Mouse (Mus musculus): ENCODE measurements around the gene Igf1r. TPM values are rescaled to one million over a fixed set of nuclear protein-coding genes. Genes with fewer than 3 reads are reported as not detected.

Igf1r gene
- polyA plus RNA-seq, 1 experiment from 2014 or later = 8.5 TPM

DNA sequence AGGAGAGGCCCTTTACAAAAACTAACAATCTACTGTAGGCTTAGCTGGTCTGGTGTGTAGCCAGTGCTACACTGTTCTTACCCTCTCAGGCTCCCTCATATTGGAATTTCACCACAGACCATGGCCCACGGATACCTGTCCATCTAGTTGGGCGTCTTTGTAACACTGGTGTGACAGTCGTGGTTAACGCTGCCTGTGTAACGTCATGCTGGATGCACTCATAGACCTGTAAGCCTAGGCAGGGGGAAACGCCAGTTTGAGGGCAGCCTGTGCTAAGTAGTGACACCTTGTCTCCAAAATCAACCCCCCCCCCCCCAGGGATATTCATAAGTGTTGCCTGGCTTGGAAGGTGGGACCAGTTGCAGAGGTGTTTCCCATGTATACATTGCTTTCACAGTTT is 4.7 kb downstream of the Igf1r start:
- DNase-seq (ENCODE audit: low spot score) = no peak

DNA sequence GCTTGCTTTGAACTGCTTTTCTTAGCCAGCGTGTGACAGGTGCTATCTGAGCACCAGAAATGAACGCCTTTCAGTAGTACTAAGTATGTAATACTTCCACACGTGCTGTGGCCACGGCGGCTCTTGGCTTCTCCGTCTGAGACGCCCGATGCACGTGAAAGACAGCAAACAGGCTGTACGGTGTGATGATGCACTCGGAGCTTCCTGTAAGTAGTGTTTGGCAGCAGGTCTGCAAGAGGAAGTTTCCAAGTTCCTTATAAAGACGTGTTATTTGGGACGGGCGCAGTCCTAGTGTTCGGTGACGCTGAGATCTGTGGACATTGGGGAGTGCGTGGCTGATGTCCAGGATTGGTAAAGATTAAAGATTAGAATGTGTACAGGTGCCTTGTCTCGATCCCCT is 5.4 kb downstream of the Igf1r start:
- DNase-seq (ENCODE audit: low spot score) = peak; percentile 60

DNA sequence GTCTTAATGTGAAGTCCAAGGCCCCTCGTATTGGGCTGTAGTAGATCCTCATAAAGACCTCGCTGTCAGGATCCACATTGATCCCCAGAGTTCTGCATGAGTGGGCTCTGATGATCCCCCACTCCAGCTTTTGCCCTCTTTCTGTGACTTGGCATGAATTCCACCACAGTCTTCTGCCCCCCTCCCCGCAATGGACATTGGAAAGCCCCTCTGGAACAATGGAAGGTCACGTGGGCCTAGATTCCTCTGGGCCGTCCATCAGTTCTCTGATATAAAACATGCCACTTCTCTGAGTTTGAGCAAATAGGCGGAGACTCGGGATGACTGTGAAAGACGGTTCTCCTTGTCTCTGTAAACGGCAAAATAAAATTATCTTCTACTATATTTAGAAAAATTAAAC is 8.1 kb downstream of the Igf1r start:
- DNase-seq (ENCODE audit: low spot score) = no peak

DNA sequence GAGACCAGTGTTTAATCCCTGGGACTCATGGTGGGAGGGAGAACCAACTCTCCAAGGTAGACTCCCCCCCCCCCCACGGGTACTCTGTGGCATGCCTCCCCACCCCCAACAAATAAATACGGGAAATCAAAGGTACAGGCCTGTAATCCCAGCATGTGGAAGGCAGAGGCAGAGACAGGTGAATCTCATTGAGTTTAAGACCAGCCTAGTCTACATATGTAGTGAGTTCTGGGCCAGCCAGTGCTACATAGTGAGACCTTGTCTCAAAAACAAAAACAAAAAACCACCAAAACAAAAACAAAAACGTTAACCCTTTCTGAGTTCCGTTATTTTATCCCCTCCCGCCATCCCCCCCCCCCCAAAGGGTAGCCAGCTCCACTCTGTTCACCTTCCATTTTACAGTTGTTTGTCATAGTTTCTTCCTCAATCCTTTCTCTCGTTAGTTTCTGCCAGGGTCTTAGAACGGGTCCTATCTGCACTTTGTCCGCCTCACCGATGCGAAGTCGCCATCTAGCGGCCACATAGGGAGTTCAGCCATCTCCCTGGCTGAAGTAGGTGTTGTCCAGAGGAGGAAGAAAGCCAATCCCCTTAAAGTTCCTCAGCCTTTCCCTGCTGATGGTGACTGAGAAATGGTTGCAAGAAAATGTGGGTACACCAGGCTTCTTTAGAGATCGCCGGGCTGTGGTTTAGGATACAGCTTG is 9.1 kb downstream of the Igf1r start:
- DNase-seq (ENCODE audit: low spot score) = peak; percentile 76

DNA sequence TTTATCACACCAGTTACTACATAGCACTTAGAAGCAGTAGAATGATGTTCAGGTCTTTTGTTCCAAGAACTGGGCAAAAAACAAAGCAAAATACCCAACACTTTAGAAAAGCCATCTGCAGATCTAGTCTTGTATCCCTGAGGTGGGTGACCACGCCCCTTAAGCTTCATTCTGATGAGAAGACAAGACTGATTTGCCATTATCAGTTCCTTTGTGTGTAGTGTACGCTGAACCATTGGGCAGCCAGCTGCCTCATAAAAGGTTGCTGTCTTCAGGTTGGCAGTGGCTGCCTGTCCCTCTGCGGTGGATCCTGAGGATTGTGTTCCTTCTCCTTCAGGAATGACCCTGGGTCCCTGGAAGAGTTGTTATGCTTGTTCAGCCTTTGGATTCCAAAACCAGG is 11.1 kb downstream of the Igf1r start:
- DNase-seq (ENCODE audit: low spot score) = no peak

DNA sequence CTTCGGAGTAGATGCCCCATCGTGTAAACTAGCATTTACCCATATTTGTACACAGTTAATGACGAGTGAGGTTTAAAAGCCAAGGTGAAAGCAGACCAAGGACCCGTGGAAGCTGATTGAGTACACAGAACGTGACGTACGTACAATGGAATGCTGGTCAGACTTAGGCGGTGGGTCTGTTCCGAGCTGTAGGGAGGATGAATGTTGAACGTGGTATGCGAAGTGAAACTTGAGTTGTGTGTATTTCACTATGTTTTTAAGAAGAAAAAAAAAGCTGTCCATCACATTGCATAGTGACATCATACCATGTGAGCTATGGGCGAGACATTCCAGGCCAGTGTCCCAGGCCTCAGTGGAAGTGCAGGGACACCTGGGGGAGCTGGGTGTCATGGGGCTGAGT is 15.8 kb downstream of the Igf1r start:
- no peak for DNase-seq (ENCODE audit: low spot score)

DNA sequence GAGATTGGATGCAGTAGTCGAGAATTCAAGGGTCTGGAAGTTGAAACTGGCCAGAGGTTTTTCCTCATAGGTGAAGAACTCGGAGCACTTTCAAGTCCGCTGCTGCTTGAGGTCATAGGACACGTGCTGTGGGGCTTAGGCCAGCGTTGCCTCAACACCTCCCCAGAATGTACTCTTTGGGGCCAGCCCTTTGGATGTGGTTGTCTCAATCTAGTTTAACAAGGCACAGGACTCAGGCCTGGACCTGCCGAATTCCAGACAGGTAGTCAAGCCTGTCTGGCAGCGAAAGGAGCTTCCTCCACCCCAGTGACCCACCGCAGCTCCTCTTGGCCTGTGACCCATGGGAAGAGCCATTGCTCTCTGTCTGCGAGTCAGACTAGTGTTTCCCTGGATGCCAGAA is 16.4 kb downstream of the Igf1r start:
- DNase-seq (ENCODE audit: low spot score) = no peak

DNA sequence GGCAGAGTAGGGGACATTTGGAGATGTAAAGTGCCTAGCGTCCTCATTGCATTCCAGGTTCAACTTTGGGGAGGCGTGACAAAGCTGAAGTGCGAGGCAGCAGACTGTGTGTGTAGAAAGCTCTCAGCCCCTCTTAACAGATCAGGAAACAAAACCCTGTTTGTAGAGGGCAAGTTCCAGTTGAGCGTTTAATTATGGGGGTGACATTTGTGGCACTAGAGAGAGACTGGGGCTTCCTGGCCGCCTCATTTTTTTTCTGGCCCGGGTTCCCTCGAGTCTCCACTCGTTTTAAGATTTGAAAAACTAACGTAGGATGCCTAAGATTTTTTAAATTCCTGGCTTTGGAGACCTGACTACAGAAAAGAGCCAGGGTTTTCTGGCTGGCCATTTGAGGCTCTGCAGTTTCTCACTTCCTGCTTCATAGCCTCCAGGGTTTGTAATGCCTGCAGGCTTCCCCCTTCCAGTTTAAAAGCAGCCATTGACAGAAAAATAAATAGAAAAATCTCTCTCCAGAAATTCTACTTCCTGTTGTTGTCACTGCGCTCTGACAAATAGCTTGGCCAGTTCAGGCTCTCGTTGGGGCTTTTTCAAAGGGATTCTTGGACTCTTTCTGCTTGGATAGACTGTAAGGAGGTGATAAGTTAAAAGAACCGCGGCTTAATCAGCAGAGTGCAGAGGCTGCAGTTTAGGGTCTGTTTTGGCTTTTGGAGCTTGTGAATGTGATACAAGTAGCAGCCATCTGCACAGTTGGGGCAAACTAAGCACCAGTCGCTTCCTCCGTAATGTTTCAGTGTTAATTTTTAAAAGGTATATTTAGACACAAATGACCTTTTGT is 20.8 kb downstream of the Igf1r start:
- no peak for DNase-seq (ENCODE audit: low spot score)

DNA sequence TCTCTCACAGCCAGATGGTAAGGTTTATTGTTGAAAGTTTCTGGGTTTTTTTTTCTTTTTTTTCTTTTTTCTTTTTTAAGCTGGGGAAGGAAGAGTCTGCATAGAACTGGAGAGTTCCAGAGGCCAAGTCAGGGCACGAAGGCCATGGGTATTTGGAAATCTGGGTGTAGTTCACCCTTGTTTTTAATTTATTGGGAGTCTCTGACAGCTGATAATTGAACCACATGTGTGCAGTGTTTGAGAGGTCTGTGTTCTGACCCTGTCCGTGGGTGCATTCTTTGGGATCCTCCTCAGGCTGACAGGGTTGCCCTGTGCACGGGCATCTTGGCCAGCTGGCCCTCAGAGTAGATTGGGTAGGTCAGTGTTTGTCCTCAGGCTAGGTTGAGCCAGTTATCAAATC is 29.3 kb downstream of the Igf1r start:
- no peak for DNase-seq (ENCODE audit: low spot score)

DNA sequence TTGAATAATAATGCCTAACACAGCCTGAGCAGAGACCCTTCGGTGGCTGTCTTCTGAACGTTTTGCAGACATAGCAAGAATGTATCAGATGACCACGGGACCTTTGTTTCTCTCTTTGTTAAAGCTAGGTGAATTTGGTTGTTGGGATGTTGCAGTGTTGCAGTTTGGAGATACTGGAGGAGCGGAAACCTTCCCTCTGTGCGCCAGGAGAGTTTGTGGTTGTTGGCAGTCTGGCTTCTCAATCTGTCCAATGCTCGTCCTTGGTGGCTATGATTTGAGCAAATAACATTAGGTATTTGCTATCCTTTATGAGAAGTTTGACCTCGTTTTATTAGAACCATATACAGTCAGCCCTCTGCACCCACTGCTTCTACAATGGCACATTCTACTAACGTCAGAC is 30.2 kb downstream of the Igf1r start:
- DNase-seq (ENCODE audit: low spot score) = no peak

DNA sequence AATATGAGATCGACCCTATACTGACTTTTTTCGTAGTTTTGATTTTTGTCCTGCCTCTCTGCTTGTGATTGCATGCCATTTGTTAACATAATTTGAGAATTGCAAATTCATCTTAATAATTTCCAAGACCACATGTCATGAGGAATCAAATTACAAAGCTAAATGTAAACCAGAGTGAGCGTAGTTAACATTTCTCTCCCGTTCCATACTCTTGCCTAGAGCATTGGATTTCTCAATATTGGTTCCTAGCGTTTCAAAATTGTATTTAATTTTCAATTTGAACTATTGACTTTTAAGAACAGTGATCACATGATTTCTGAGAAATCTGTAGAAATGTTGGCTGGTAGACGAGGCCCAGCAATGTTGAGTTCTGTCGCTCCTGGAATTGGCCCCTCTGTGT is 30.8 kb downstream of the Igf1r start:
- DNase-seq (ENCODE audit: low spot score) = no peak

DNA sequence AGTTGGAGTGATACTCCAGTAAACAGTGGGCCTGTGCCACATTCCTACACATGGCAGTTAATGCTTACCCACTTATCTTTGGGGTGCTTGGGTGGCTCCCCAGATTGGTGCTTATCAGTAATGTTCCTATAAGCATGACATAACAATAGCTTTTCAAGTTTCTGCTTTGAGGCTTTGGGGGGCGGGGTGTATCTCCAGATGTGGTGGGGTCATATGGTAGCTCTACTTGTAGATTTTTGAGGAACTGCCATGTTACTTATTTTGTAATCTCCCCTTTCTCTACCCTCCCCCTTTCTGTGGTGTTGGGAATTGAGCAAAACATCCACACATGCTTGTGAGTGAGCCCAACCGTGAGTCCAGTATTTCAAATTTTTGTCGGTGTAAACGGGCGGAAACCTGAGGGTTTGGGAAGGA is 32.4 kb downstream of the Igf1r start:
- no peak for DNase-seq (ENCODE audit: low spot score)

DNA sequence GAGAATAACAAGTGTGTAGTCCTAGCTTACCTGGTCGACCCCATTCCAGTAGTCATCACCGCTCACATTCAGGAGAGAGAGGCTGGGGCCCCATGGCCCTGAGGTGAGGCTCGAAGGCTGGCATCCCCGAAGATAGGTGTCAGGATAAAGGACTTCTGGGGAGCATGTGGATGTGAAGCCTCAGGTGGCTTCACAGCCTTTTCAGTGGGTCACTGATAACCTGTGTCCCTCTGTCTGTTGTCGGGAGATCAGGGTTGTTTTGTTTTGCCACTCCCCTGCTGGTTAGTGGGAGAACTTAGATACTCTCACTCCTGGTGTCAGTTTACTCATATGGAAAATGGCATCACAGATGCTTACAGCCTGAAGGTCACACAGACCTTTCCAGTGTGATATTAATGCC is 32.9 kb downstream of the Igf1r start:
- no peak for DNase-seq (ENCODE audit: low spot score)

DNA sequence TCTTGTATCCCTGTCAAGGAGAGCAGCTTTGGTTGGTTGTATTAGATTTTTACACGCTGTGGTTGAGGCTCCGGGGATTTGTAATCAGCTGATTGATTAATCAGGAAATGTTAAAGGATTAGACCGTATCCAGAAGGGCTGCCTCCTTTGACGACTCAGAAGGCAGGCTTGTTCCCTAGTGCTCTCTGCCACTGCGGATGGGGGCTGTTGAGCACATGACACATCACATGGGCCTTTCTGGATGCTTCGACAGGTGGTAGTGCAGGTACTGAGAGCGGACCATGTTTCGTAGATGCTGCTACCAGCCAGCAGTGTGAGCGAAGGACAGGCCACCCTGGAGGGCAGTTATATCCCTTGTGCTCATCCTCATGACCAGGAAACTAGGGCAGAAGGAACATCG is 33.6 kb downstream of the Igf1r start:
- DNase-seq (ENCODE audit: low spot score) = no peak

DNA sequence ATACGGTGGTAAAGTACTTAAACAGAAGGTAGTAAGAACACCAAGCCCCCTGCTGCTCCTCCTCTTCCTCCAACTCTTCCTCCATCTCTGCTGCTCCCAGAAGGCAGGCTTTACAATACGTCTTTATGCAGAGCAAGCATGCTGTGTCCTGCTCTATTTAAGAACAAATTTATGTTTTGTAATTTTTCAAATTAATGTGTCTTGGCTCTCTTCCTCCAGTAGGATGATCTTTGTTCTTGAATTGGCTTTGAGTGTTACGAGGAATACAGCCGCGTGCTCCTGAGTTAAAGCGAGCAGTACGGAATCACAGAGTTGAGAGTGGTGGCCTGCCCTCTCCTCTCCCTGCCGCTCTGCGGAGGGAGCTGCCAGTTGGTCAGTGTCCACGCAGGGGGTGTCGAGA is 34.2 kb downstream of the Igf1r start:
- DNase-seq (ENCODE audit: low spot score) = no peak

DNA sequence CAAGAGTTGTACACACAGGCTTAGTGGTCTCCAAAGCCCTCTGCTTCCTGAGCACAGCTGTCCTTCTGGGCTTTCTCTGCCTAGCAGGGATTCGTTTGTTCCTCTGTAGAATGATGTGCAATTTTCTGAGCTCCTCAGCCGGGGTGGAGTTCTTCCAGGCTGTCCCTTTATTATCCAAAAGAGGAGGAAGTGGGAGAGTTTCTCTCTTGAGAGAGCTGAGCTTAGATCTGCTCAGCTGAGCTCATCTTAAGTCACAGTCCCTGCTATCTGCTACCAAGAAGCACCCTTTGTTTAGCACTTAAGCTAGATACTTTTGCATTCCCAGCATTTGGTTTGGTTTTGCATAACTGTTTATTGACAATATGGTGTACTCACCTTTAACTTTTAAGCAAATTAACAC is 36.7 kb downstream of the Igf1r start:
- no peak for DNase-seq (ENCODE audit: low spot score)

DNA sequence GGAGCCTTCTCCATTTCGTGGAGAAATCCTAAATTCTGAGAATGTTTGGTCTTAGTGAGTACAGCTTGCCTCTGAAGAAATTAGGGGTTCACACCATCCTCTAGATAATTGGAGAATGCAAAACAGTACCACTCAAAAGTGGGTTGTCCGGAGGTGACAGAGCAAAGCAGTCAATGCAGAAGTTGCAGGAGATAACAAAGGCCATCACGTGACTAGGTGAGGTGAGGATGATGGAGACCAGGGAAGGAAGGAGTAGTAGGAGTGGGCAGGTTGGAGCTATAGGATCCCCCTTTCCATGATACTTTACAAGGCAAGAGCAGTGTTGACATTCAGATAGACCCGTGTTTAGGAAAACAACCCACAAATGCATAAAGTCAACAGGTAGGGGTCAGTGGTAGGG is 41.0 kb downstream of the Igf1r start:
- DNase-seq (ENCODE audit: low spot score) = no peak

DNA sequence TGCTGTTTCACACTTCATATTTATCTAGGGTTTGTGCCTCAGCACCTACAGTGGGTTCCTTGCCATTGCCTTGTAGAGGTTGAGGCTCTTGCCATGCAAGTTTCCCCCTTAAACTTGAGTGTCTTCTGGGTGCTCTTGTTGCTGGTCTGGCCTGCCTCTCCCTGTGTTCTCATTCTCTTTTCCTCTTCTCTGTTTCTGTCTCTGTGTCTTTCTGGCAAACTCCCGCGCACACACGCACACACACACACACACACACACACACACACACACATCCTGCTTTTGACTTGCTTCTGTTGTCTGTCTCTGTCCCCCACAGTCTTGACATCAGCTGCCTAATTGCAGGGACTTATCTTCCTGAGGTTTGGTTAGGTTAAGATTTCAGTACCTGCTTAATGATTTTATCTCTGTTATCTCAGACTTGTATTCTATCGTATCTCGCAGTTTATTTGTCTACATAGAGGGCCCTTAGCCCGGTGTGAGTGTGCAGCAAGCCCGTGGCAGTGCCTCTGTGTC is 41.8 kb downstream of the Igf1r start:
- peak; percentile 29 for DNase-seq (ENCODE audit: low spot score)

DNA sequence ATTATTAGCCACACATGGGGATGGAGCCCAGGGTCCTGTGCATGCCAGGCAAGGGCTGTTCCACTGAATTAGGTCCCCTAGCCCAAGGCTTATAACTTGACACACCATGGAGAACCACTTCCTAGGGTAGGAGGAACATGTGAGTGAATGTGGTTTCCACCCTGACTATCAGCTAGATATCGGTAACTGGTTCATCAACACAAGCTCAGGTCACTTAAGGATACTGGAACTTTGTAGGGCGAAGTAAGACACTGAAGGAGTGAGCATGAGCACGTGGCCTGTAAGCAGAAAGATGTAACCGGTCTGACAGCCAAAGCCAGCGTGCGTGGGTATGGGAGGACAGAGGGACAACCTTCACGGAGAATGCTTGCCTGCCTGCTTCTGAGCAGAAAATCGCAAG is 42.6 kb downstream of the Igf1r start:
- no peak for DNase-seq (ENCODE audit: low spot score)

DNA sequence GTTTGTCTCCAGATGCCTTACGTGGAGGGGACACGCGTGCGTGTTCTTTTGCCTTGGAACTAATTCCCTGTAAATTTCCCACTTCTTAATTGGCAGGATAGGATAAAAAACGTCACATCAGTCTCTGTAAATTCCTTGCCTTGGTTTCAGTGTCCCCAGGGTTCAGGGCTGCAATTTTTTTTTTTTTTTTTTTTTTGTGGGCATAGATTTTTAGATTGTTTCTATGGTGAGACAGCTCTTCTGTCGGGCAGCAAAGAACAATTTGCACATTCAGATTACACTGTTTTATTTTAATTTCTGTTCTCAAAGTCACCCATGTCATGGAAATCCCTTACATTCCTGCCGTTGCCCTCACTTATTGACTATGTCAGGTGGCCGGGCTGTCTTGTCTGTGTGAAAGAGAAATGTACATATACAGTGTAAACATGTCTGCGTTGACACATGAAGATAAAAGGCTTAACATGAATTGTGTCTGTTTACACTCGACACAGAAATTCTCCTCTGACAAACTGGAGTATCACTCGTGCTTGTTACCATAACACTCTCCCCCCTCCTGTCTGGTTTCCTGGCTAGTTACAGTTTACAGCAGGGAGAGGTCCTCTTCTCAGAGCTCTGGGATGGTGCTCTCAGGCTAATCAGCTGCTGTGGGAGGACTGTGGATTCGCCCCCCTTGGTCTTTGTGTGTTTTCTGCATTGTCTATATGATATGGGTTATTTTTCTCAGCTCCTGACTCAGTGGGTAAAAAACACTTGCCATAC is 43.8 kb downstream of the Igf1r start:
- DNase-seq (ENCODE audit: low spot score) = no peak

DNA sequence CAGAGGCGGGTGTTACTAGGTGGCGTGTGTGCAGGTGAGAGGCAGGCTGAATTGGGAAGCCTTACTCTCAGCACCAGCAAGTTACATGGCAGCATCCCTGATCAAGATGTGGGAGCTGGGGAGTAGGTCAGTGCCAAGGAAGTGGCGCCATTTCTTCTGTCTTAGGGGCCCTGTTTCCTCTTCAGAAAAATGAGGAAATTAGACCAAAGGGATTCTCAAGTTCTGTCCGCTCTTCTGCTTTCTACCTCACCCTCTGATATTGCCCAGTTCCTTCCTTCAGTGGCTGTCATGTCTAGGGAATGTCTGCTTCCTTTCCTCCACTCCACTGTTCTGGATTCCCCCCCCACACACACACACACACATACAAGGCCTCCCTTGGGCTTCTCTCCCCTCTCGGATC is 48.6 kb downstream of the Igf1r start:
- DNase-seq (ENCODE audit: low spot score) = no peak

DNA sequence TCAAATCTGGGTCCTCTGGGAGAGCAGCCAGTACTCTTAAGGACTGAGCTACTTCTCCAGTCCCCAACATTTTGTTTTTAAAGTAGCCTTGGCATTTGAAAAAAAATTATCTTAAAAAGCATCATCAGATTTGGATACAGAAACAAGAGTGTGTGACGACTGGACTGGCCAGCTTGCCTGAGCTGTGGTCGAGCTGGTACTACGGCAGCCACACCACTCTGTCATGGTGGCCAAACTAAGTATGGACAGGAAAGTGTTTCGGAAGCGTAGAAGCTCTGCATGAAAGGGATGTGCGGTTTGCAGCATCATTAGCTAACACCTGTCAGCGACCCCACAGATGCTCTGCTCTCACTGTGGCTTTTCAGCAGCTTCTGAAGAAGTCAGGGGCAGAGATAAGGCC is 53.4 kb downstream of the Igf1r start:
- DNase-seq (ENCODE audit: low spot score) = no peak

Data from thymus, postnatal 0 days (tissue).